Mouse (Mus musculus): ENCODE data around the gene C1ql4. TPM values are rescaled to one million over a fixed set of nuclear protein-coding genes. Genes with fewer than 3 reads are reported as not detected.

Gene C1ql4
- polyA plus RNA-seq, 1 experiment from 2014 or later, result 0.41 TPM

DNA sequence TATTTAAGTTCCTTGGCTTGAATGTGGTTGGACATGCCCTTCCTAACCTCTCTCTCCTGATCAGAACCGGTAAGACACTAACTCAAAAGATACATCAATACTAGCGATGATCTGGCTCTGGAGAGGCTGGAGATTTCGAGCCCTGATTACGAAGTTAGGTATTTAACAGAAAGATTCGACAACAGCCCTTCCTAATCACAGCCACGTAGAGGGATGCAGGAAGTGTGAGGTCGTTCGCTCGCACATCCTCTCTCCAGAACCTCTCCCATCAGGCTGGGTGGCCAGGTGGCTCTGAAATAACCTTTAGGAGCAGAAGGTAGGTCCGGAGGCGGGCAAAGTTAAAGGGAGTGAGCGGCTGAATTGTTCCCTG is 38.1 kb upstream of the C1ql4 start, which contains the start of gene Spats2:
Gene Spats2 (plus strand): TSS at position 206 of the 370 bp plus-strand sequence.
- WGBS, result 1% methylated on average over 12 of the region's 12 CpGs

DNA sequence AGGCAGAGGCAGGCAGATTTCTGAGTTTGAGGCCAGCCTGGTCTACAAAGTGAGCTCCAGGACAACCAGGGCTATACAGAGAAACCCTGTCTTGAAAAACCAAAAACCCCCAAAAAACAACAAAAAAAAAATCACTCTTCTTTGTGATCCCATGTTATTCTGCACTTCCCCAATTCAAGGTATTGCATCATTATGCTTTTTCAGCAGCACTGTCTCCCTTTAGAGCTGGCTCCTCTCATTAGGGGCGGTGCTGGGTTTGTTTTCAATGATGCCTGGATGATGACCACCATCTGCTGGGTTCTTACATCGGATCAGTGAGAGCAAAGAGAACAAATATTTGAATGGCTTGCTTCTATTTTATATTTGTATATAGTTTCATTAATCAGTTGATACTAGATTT is 35.0 kb upstream of the C1ql4 start:
- H3K4me2 ChIP-seq (ENCODE audit: low read length), result no peak overlapping the region
- no peak overlapping the region for H3K4me3 ChIP-seq (ENCODE audit: control insufficient read depth in 1 of 2, insufficient read depth in 1 of 2, low read depth in 1 of 2, low read length in 2 of 2)
- no peak overlapping the region for H3K9ac ChIP-seq (ENCODE audit: low read length)
- no peaks in the 10 kb centered on the region for H3K9me3 ChIP-seq (ENCODE audit: control insufficient read depth, low read length)
- 82% methylated on average over 2 of the region's 2 CpGs for WGBS
- peaks cover 6 to 12% of the 10 kb centered on the region in 2 experiments for H3K4me1 ChIP-seq (ENCODE audit: control insufficient read depth in 2 of 2, insufficient read depth in 2 of 2, low read length in 2 of 2)
- ATAC-seq (ENCODE audit: insufficient number of reproducible peaks, insufficient read depth, low FRiP score, low read depth), result no peak
- no peaks in the 10 kb centered on the region for H3K27me3 ChIP-seq (ENCODE audit: control insufficient read depth, insufficient read depth, low read length)
- no peak overlapping the region for H3K27ac ChIP-seq (replicated peaks in 1 of 2; ENCODE audit: control insufficient read depth in 1 of 2, insufficient read depth in 1 of 2, low read depth in 2 of 2, low read length in 2 of 2)
- no peaks in the 10 kb centered on the region for H3K36me3 ChIP-seq (ENCODE audit: control insufficient read depth, insufficient read depth, low read length)

More for the DNA sequence above, 38.1 kb upstream of the C1ql4 start, which contains the start of gene Spats2:
- peak within 1 kb of the TSS; percentile 83 for H3K9ac ChIP-seq (ENCODE audit: low read length)
- no peak; the same call in 1 of the 2 replicates for ATAC-seq (ENCODE audit: insufficient number of reproducible peaks, insufficient read depth, low FRiP score, low read depth)
- H3K4me2 ChIP-seq (ENCODE audit: low read length), result peak within 1 kb of the TSS; percentile 66
- H3K4me1 ChIP-seq (ENCODE audit: control insufficient read depth in 2 of 2, insufficient read depth in 2 of 2, low read length in 2 of 2), result peaks cover 13 to 35% of the 10 kb centered on the region in 2 experiments
- peak within 1 kb of the TSS; percentile 63 to 83 for H3K4me3 ChIP-seq (ENCODE audit: control insufficient read depth in 1 of 2, insufficient read depth in 1 of 2, low read depth in 1 of 2, low read length in 2 of 2)
- no peaks in the 10 kb centered on the region for H3K27me3 ChIP-seq (ENCODE audit: control insufficient read depth, insufficient read depth, low read length)
- no peaks in the 10 kb centered on the region for H3K36me3 ChIP-seq (ENCODE audit: control insufficient read depth, insufficient read depth, low read length)
- peak within 1 kb of the TSS; percentile 96 to 97 for H3K27ac ChIP-seq (replicated peaks in 1 of 2; ENCODE audit: control insufficient read depth in 1 of 2, insufficient read depth in 1 of 2, low read depth in 2 of 2, low read length in 2 of 2)
- H3K9me3 ChIP-seq (ENCODE audit: control insufficient read depth, low read length), result no peaks in the 10 kb centered on the region

DNA sequence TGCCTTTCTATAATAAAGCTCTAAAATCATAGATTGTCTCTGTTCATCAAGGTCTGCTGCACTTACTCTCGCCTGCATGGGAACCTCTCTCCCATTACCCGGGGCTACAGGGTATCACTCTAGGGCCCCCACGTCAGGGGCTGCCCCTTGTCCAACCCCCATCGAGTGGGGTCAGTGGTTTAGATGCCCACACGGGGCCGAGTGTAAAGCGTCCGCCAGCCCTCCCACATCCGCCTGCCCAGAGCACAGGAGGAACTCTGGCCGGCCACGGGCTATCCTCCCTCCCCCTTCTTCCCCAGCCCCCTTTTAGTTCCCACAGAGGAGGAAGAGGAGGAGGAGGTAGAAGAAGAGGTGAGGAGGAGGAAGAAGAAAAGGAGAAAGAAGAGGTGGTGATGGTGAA is 33.2 kb upstream of the C1ql4 start:
- Histone ChIP-seq H3K4me1 (ENCODE audit: control insufficient read depth in 2 of 2, insufficient read depth in 2 of 2, low read length in 2 of 2) (peaks cover 9 to 16% of the 10 kb centered on the region in 2 experiments), H3K27me3 (ENCODE audit: control insufficient read depth, insufficient read depth, low read length) (no peaks in the 10 kb centered on the region), H3K27ac (replicated peaks in 1 of 2; ENCODE audit: control insufficient read depth in 1 of 2, insufficient read depth in 1 of 2, low read depth in 2 of 2, low read length in 2 of 2) (no peak overlapping the region; a peak in 1 of 4 replicates), H3K4me3 (ENCODE audit: control insufficient read depth in 1 of 2, insufficient read depth in 1 of 2, low read depth in 1 of 2, low read length in 2 of 2) (no peak overlapping the region), H3K36me3 (ENCODE audit: control insufficient read depth, insufficient read depth, low read length) (no peaks in the 10 kb centered on the region), H3K9me3 (ENCODE audit: control insufficient read depth, low read length) (no peaks in the 10 kb centered on the region), H3K4me2 (ENCODE audit: low read length) (peak overlapping the region; percentile 46), H3K9ac (ENCODE audit: low read length) (peak overlapping the region; percentile 59; the same call in 1 of the 2 replicates)
- no peak for ATAC-seq (ENCODE audit: insufficient number of reproducible peaks, insufficient read depth, low FRiP score, low read depth)
- 10% methylated on average over 11 of the region's 11 CpGs for WGBS

DNA sequence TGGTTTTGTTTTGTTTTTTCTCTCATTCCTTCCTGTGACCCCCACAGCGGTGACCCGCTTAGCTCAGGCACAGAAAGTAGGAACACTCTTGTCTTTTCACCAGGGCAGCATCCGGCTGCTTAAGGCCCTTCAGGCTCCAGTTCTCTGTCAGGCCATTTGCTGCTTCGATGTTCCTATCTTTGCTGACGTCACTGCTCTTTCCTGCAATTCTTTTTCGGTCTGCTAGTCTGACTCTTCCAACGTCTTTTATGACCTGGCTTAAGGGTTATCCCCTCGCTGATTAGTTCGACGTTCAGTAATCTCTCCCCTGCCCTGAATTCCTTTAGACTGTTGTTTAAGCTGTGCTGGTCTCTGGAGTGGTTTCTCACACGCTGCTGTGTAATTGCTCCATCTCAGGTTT is 28.9 kb upstream of the C1ql4 start:
- H3K27me3 ChIP-seq (ENCODE audit: control insufficient read depth, insufficient read depth, low read length), result no peaks in the 10 kb centered on the region
- peaks cover 9 to 16% of the 10 kb centered on the region in 2 experiments for H3K4me1 ChIP-seq (ENCODE audit: control insufficient read depth in 2 of 2, insufficient read depth in 2 of 2, low read length in 2 of 2)
- no peak overlapping the region for H3K9ac ChIP-seq (ENCODE audit: low read length)
- 0 out of 2 replicates have a peak overlapping the region, but pooled peaks have one; percentile 11 for H3K4me2 ChIP-seq (ENCODE audit: low read length)
- peak; percentile 76 for ATAC-seq (ENCODE audit: insufficient number of reproducible peaks, insufficient read depth, low FRiP score, low read depth)
- 17% methylated on average over 11 of the region's 11 CpGs for WGBS
- H3K4me3 ChIP-seq (ENCODE audit: control insufficient read depth in 1 of 2, insufficient read depth in 1 of 2, low read depth in 1 of 2, low read length in 2 of 2), result no peak overlapping the region
- no peaks in the 10 kb centered on the region for H3K36me3 ChIP-seq (ENCODE audit: control insufficient read depth, insufficient read depth, low read length)
- H3K27ac ChIP-seq (replicated peaks in 1 of 2; ENCODE audit: control insufficient read depth in 1 of 2, insufficient read depth in 1 of 2, low read depth in 2 of 2, low read length in 2 of 2), result peak overlapping the region; percentile 62 to 71
- no peaks in the 10 kb centered on the region for H3K9me3 ChIP-seq (ENCODE audit: control insufficient read depth, low read length)

DNA sequence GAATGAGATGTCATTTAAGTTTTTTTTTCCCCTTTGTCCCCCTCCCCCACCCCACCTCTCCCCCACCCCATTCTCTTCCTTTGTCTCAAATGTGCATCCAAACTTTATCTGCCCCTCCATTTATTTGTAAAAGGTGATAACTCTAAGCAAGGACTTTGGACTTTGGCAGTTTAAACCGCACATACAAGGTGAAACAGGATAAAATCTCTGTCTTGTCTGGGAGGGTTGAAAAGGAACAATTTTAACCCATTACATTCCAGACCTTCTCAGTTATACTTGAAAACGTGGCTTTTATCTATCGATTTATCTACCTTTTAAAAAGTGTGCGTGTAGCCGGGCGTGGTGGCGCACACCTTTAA is 27.4 kb upstream of the C1ql4 start:
- no peaks in the 10 kb centered on the region for H3K9me3 ChIP-seq (ENCODE audit: control insufficient read depth, low read length)
- WGBS, result 85% methylated on average over 7 of the region's 7 CpGs

DNA sequence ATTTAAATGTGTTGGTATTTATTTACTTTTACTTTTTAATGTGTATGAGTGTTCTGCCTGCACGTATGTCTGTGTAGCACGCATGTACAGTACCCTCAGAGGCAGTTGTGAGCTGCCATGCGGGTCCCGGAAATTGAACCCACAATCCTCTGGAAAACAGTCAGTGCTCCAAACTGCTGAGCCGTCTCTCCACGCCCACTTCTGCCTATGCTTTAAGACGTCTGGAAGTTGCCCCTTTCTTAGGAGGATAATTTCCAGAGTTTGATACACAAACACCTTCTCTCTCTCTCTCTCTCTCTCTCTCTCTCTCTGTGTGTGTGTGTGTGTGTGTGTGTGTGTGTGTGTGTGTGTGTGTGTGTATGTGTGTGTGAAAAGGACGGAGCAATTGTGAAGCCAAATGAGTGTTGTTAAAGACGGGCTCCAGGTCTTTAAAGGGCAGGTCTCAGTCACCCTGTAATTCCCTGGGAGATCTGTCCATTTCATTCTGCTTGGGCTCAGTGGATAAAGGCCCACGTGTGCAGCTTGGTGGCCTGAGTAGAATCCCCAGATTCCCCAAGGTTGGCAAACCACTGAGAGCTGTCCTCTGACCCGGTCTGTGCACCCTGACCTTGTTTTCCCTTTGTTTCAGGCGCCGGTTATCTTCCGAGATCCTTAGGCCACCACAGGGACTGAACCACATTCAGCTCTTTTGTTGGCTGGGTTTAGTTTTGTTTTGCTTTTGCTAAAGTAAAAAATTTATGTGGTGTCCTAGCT is 26.9 kb upstream of the C1ql4 start:
- no peaks in the 10 kb centered on the region for H3K36me3 ChIP-seq (ENCODE audit: control insufficient read depth, insufficient read depth, low read length)
- H3K4me2 ChIP-seq (ENCODE audit: low read length), result no peak overlapping the region
- H3K27ac ChIP-seq (replicated peaks in 1 of 2; ENCODE audit: control insufficient read depth in 1 of 2, insufficient read depth in 1 of 2, low read depth in 2 of 2, low read length in 2 of 2), result no peak overlapping the region
- H3K9ac ChIP-seq (ENCODE audit: low read length), result no peak overlapping the region
- ATAC-seq (ENCODE audit: insufficient number of reproducible peaks, insufficient read depth, low FRiP score, low read depth), result no peak
- H3K27me3 ChIP-seq (ENCODE audit: control insufficient read depth, insufficient read depth, low read length), result no peaks in the 10 kb centered on the region
- H3K9me3 ChIP-seq (ENCODE audit: control insufficient read depth, low read length), result no peaks in the 10 kb centered on the region
- peaks cover 3 to 8% of the 10 kb centered on the region in 2 experiments; a peak in 2 of 4 replicates for H3K4me1 ChIP-seq (ENCODE audit: control insufficient read depth in 2 of 2, insufficient read depth in 2 of 2, low read length in 2 of 2)
- whole genome bisulfite sequencing, result 59% methylated on average over 14 of the region's 14 CpGs
- no peak overlapping the region for H3K4me3 ChIP-seq (ENCODE audit: control insufficient read depth in 1 of 2, insufficient read depth in 1 of 2, low read depth in 1 of 2, low read length in 2 of 2)

More for the DNA sequence above, 27.4 kb upstream of the C1ql4 start:
- Histone ChIP-seq H3K4me1 (ENCODE audit: control insufficient read depth in 2 of 2, insufficient read depth in 2 of 2, low read length in 2 of 2) (peaks cover 3 to 8% of the 10 kb centered on the region in 2 experiments; a peak in 2 of 4 replicates), H3K36me3 (ENCODE audit: control insufficient read depth, insufficient read depth, low read length) (no peaks in the 10 kb centered on the region), H3K9ac (ENCODE audit: low read length) (no peak overlapping the region), H3K27ac (replicated peaks in 1 of 2; ENCODE audit: control insufficient read depth in 1 of 2, insufficient read depth in 1 of 2, low read depth in 2 of 2, low read length in 2 of 2) (no peak overlapping the region), H3K4me2 (ENCODE audit: low read length) (no peak overlapping the region), H3K27me3 (ENCODE audit: control insufficient read depth, insufficient read depth, low read length) (no peaks in the 10 kb centered on the region), H3K4me3 (ENCODE audit: control insufficient read depth in 1 of 2, insufficient read depth in 1 of 2, low read depth in 1 of 2, low read length in 2 of 2) (no peak overlapping the region)
- no peak for ATAC-seq (ENCODE audit: insufficient number of reproducible peaks, insufficient read depth, low FRiP score, low read depth)

DNA sequence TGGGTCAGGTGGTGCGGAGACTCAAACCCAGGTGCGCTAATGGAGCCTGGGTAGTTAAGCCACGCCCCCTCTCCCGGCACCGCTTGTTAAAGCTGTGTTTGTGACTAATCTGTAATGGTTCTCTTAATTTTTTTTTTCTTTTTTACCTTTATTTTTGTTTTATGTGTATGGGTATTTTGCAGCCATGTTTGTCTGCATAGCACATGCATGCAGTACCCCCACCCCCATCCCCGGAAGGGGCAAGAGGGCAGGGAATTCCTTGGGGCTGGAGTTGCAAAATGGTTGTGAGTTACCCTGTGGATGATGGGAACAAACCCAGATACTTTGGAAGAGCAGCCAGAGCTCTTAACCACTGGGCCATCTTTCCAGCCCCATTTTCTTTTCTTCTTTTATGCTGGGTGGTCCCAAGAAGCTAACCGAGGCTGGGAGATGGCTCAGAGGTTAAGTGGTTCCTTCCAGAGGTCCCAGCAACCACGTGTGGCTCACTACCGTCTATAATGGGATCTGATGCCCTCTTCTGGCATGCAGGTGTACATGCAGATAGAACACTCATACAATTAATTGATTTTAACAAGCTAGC is 25.9 kb upstream of the C1ql4 start:
- H3K4me3 ChIP-seq (ENCODE audit: control insufficient read depth in 1 of 2, insufficient read depth in 1 of 2, low read depth in 1 of 2, low read length in 2 of 2), result no peak overlapping the region
- no peak for ATAC-seq (ENCODE audit: insufficient number of reproducible peaks, insufficient read depth, low FRiP score, low read depth)
- no peak overlapping the region for H3K9ac ChIP-seq (ENCODE audit: low read length)
- H3K4me2 ChIP-seq (ENCODE audit: low read length), result peak overlapping the region; percentile 31; the same call in 1 of the 2 replicates
- no peaks in the 10 kb centered on the region for H3K36me3 ChIP-seq (ENCODE audit: control insufficient read depth, insufficient read depth, low read length)
- no peak overlapping the region for H3K27ac ChIP-seq (replicated peaks in 1 of 2; ENCODE audit: control insufficient read depth in 1 of 2, insufficient read depth in 1 of 2, low read depth in 2 of 2, low read length in 2 of 2)
- H3K27me3 ChIP-seq (ENCODE audit: control insufficient read depth, insufficient read depth, low read length), result no peaks in the 10 kb centered on the region
- H3K4me1 ChIP-seq (ENCODE audit: control insufficient read depth in 2 of 2, insufficient read depth in 2 of 2, low read length in 2 of 2), result peaks cover 3 to 8% of the 10 kb centered on the region in 2 experiments; a peak in 2 of 4 replicates
- no peaks in the 10 kb centered on the region for H3K9me3 ChIP-seq (ENCODE audit: control insufficient read depth, low read length)
- 13% methylated on average over 9 of the region's 9 CpGs for WGBS

Measured in heart, embryonic 14.5 days (tissue).